Mouse (Mus musculus): ENCODE measurements around the gene Sptlc3. TPM values are rescaled to one million over a fixed set of nuclear protein-coding genes. Genes with fewer than 3 reads are reported as not detected.

Sptlc3 gene
- polyA plus RNA-seq (2015; fragmentation: Nextera tagmentation; extraction: Ambion mirVana) = 0.19 TPM in 1 of 2 replicates, not detected in the other

GRCm38 (mm10) chr2:139493836-139494235 is at the start of gene Sptlc3:
Sptlc3 (plus strand) TSS chr2:139493913.
- Histone ChIP-seq H3K4me2 (replicated peaks) (no peak within 1 kb of the TSS), H3K27me3 (no peaks in the 10 kb centered on the region), H3K27ac (replicated peaks) (no peak within 1 kb of the TSS), H3K9ac (replicated peaks) (no peak within 1 kb of the TSS), H3K4me3 (no peak within 1 kb of the TSS), H3K4me1 (no peaks in the 10 kb centered on the region), H3K9me3 (no peaks in the 10 kb centered on the region), H3K36me3 (no peaks in the 10 kb centered on the region)
- 66% methylated on average over 5 of the region's 5 CpGs for WGBS
- ATAC-seq (replicated peaks) = no peak

GRCm38 (mm10) chr2:139467726-139468125 is 26.0 kb upstream of the Sptlc3 start:
- Histone ChIP-seq H3K27me3 (no peaks in the 10 kb centered on the region), H3K4me2 (replicated peaks) (no peak overlapping the region), H3K9me3 (no peaks in the 10 kb centered on the region), H3K4me1 (no peaks in the 10 kb centered on the region), H3K36me3 (no peaks in the 10 kb centered on the region), H3K9ac (replicated peaks) (no peak overlapping the region), H3K4me3 (no peak overlapping the region), H3K27ac (replicated peaks) (no peak overlapping the region)
- no peak for ATAC-seq (replicated peaks)
- WGBS = 88% methylated on average over 4 of the region's 4 CpGs

GRCm38 (mm10) chr2:139488708-139489107 is 5.0 kb upstream of the Sptlc3 start:
- H3K9ac ChIP-seq (replicated peaks) = no peak overlapping the region
- ATAC-seq (replicated peaks) = no peak
- no peaks in the 10 kb centered on the region for H3K9me3 ChIP-seq
- no peak overlapping the region for H3K27ac ChIP-seq (replicated peaks)
- H3K27me3 ChIP-seq = no peaks in the 10 kb centered on the region
- H3K4me2 ChIP-seq (replicated peaks) = no peak overlapping the region
- H3K4me3 ChIP-seq = no peak overlapping the region
- WGBS = 66% methylated on average over 5 of the region's 5 CpGs
- no peaks in the 10 kb centered on the region for H3K4me1 ChIP-seq
- no peaks in the 10 kb centered on the region for H3K36me3 ChIP-seq

GRCm38 (mm10) chr2:139494629-139495028 is 916 bp downstream of the Sptlc3 start:
- Histone ChIP-seq H3K27ac (replicated peaks) (no peak overlapping the region), H3K9me3 (no peaks in the 10 kb centered on the region), H3K9ac (replicated peaks) (no peak overlapping the region), H3K4me2 (replicated peaks) (no peak overlapping the region), H3K4me1 (no peaks in the 10 kb centered on the region), H3K4me3 (no peak overlapping the region), H3K36me3 (no peaks in the 10 kb centered on the region), H3K27me3 (no peaks in the 10 kb centered on the region)
- 53% methylated on average over 5 of the region's 5 CpGs for WGBS
- ATAC-seq (replicated peaks) = no peak

- 68% methylated on average over 5 of the region's 5 CpGs for WGBS
- no peak overlapping the region for H3K9ac ChIP-seq (replicated peaks)
- H3K9me3 ChIP-seq = no peaks in the 10 kb centered on the region
- no peak overlapping the region for H3K4me3 ChIP-seq
- no peaks in the 10 kb centered on the region for H3K36me3 ChIP-seq
- H3K27ac ChIP-seq (replicated peaks) = no peak overlapping the region
- no peak overlapping the region for H3K4me2 ChIP-seq (replicated peaks)
- H3K27me3 ChIP-seq = no peaks in the 10 kb centered on the region
- H3K4me1 ChIP-seq = no peaks in the 10 kb centered on the region
- ATAC-seq (replicated peaks) = 0 out of 2 replicates have a peak, but pooled peaks have one; percentile 38
Observed at GRCm38 (mm10) chr2:139561966-139562505, 68.3 kb downstream of the Sptlc3 start.

GRCm38 (mm10) chr2:139579280-139579679 is 85.6 kb downstream of the Sptlc3 start:
- H3K9ac ChIP-seq (replicated peaks) = no peak overlapping the region
- H3K9me3 ChIP-seq = no peaks in the 10 kb centered on the region
- H3K27ac ChIP-seq (replicated peaks) = no peak overlapping the region
- H3K27me3 ChIP-seq = no peaks in the 10 kb centered on the region
- H3K4me1 ChIP-seq = no peaks in the 10 kb centered on the region
- H3K4me3 ChIP-seq = no peak overlapping the region
- ATAC-seq (replicated peaks) = no peak
- WGBS = 8% methylated on average over 3 of the region's 3 CpGs
- H3K4me2 ChIP-seq (replicated peaks) = no peak overlapping the region
- H3K36me3 ChIP-seq = no peaks in the 10 kb centered on the region

- Histone ChIP-seq H3K9me3 (no peaks in the 10 kb centered on the region), H3K27ac (replicated peaks) (no peak overlapping the region), H3K27me3 (no peaks in the 10 kb centered on the region), H3K9ac (replicated peaks) (no peak overlapping the region), H3K4me2 (replicated peaks) (no peak overlapping the region), H3K4me1 (no peaks in the 10 kb centered on the region), H3K4me3 (no peak overlapping the region), H3K36me3 (no peaks in the 10 kb centered on the region)
- WGBS = 73% methylated on average over 6 of the region's 6 CpGs
- ATAC-seq (replicated peaks) = no peak
Observed at GRCm38 (mm10) chr2:139582766-139583165, 89.1 kb downstream of the Sptlc3 start.

GRCm38 (mm10) chr2:139587660-139588200 is 94.0 kb downstream of the Sptlc3 start:
- Histone ChIP-seq H3K36me3 (no peaks in the 10 kb centered on the region), H3K27me3 (no peaks in the 10 kb centered on the region), H3K9ac (replicated peaks) (no peak overlapping the region), H3K4me2 (replicated peaks) (no peak overlapping the region), H3K9me3 (no peaks in the 10 kb centered on the region), H3K27ac (replicated peaks) (no peak overlapping the region), H3K4me1 (no peaks in the 10 kb centered on the region), H3K4me3 (no peak overlapping the region)
- 89% methylated on average over 2 of the region's 2 CpGs for WGBS
- ATAC-seq (replicated peaks) = no peak

GRCm38 (mm10) chr2:139589905-139590304 is 96.2 kb downstream of the Sptlc3 start:
- Histone ChIP-seq H3K27ac (replicated peaks) (no peak overlapping the region), H3K9ac (replicated peaks) (no peak overlapping the region), H3K4me1 (no peaks in the 10 kb centered on the region), H3K9me3 (no peaks in the 10 kb centered on the region), H3K36me3 (no peaks in the 10 kb centered on the region), H3K4me2 (replicated peaks) (no peak overlapping the region), H3K4me3 (no peak overlapping the region), H3K27me3 (no peaks in the 10 kb centered on the region)
- no peak for ATAC-seq (replicated peaks)
- 49% methylated on average over 4 of the region's 4 CpGs for WGBS

GRCm38 (mm10) chr2:139590888-139591698 is 97.4 kb downstream of the Sptlc3 start:
- 47% methylated on average over 10 of the region's 10 CpGs for WGBS
- no peaks in the 10 kb centered on the region for H3K27me3 ChIP-seq

GRCm38 (mm10) chr2:139592109-139592508 is 98.4 kb downstream of the Sptlc3 start:
- no peak overlapping the region for H3K4me2 ChIP-seq (replicated peaks)
- WGBS = 92% methylated on average over 7 of the region's 7 CpGs
- ATAC-seq (replicated peaks) = no peak
- no peak overlapping the region for H3K27ac ChIP-seq (replicated peaks)
- H3K9ac ChIP-seq (replicated peaks) = no peak overlapping the region
- H3K36me3 ChIP-seq = no peaks in the 10 kb centered on the region
- H3K9me3 ChIP-seq = no peaks in the 10 kb centered on the region
- no peaks in the 10 kb centered on the region for H3K4me1 ChIP-seq
- H3K27me3 ChIP-seq = no peaks in the 10 kb centered on the region
- H3K4me3 ChIP-seq = no peak overlapping the region

More at GRCm38 (mm10) chr2:139590888-139591698, 97.4 kb downstream of the Sptlc3 start:
- ATAC-seq (replicated peaks) = peak; percentile 91
- no peaks in the 10 kb centered on the region for H3K4me1 ChIP-seq
- H3K9me3 ChIP-seq = no peaks in the 10 kb centered on the region
- H3K27ac ChIP-seq (replicated peaks) = no peak overlapping the region
- H3K4me3 ChIP-seq = no peak overlapping the region
- no peaks in the 10 kb centered on the region for H3K36me3 ChIP-seq
- H3K9ac ChIP-seq (replicated peaks) = no peak overlapping the region
- no peak overlapping the region for H3K4me2 ChIP-seq (replicated peaks)

GRCm38 (mm10) chr2:139597229-139597628 is 103.5 kb downstream of the Sptlc3 start:
- Histone ChIP-seq H3K4me2 (replicated peaks) (no peak overlapping the region), H3K4me1 (no peaks in the 10 kb centered on the region), H3K9ac (replicated peaks) (no peak overlapping the region), H3K36me3 (no peaks in the 10 kb centered on the region), H3K4me3 (no peak overlapping the region), H3K9me3 (no peaks in the 10 kb centered on the region), H3K27ac (replicated peaks) (no peak overlapping the region), H3K27me3 (no peaks in the 10 kb centered on the region)
- WGBS = 91% methylated on average over 5 of the region's 5 CpGs
- ATAC-seq (replicated peaks) = no peak

All from forebrain, embryonic 15.5 days (tissue).